Mouse (Mus musculus) skeletal muscle tissue, adult 2 months (tissue): ENCODE measurements around the gene Caprin2.
"Not testable (repeated sequence)": the region's sequence is repeated elsewhere in the genome, so short reads cannot be mapped to it uniquely, and the experiment has no call there.

Source experiments
- DNase-seq: peaks from one replicate; pipeline ENCODE4 v3.0.0-alpha.2; 2012; ENCODE audit warnings: low read depth, low spot score

Gene Caprin2

GRCm38 (mm10) chr6:148895773-148896506 is at the start of gene Caprin2:
Gene Caprin2 (minus strand): TSS chr6:148896237.
- DNase-seq = peak; percentile 77

DNA sequence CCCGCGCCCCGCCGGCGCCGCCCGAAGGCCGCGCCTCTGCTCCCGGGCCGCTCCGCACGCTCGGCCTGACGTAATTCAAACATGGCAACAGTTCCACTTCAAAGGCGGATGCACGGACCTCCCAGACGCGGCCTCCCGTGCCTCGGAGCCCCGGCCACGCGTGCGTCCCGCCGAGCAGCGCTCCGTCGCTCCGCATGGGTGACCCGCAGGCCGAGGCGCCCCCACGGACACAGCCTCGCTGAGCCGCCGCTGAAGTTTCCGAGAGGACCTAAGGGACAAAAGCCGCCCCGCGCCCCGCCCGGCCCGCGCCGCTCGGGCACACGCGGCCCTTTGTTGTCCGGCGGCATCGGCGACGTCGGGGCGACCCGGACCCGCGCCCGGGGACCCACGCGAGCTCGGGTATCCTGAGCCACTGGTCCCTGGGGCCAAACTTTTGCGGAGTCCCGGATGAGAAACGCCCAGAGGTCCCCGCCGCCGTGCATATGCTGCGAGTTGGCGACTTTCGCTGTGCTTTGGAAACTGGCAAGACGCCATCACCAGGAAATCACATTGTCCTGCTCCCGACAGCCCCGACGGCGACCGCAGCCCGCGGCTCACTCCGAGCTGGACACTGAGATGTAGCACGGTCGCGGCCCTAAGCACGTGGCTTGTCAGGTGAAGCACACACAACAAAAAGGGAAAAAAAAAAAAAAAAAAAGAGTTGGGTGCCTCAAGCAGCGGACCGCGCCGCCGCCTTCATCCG is 48.9 kb upstream of the Caprin2 start:
- peak; percentile 22 for DNase-seq

DNA sequence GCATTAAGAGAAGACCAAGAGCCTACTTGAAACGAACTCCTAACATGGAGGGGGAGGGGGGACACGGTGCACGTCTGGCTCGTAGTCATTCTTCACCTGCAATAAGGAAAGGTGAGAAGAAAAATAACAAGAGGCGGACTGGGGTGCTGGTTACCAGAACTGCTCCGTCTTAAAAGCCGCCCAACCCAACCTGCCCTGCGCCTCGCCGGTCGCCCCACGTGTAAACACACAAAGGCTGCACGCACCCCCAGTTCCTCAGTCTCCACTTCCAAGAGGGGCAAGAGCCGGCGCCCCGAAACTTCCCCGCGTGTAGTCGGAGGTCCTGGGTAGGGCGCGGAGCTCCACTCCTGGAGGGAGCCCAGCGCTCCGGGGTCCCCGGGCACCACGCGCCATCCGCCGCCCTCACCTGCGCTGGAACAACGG is 48.3 kb upstream of the Caprin2 start:
- DNase-seq = no peak

GRCm38 (mm10) chr6:148943695-148944094 is 47.7 kb upstream of the Caprin2 start:
- DNase-seq = no peak

DNA sequence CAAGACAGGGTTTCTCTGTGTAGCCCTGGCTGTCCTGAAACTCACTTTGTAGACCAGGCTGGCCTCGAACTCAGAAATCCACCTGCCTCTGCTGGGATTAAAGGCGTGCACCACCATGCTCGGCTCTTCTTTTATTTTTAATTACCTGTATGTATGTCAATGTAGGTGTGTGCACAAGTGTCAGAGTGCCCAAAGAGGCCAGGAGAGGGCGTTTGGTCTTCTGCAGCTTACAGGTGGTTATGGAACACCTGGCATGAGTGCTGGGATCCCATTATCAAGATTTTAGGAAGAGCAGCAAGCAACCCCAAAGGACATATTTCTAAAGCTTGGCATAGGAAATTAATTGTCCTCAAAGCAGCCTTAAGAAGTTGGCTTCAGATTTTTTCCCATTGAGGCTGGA is 46.4 kb upstream of the Caprin2 start:
- no peak for DNase-seq

DNA sequence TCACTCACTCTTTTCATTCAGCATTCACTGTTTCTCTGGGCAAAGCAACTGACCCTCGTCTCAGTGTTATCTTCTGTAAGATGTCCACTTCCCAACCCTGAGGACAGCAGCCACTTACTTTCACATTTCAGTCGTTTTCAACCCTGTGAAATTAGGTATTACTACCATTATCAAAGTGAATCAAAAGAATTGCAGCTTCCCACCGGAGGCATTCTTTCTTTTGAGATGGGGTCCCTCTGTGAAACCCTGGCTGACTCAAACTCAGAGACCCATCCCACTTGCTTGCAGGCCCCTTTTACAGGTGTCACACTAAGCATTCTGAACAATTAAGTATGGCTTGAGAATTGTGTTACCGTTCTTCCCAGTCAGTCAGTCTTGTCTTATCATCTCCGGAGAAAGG is 45.8 kb upstream of the Caprin2 start:
- no peak for DNase-seq

GRCm38 (mm10) chr6:148940383-148940782 is 44.3 kb upstream of the Caprin2 start:
- not testable (repeated sequence) for DNase-seq

GRCm38 (mm10) chr6:148937693-148938092 is 41.7 kb upstream of the Caprin2 start:
- no peak for DNase-seq

DNA sequence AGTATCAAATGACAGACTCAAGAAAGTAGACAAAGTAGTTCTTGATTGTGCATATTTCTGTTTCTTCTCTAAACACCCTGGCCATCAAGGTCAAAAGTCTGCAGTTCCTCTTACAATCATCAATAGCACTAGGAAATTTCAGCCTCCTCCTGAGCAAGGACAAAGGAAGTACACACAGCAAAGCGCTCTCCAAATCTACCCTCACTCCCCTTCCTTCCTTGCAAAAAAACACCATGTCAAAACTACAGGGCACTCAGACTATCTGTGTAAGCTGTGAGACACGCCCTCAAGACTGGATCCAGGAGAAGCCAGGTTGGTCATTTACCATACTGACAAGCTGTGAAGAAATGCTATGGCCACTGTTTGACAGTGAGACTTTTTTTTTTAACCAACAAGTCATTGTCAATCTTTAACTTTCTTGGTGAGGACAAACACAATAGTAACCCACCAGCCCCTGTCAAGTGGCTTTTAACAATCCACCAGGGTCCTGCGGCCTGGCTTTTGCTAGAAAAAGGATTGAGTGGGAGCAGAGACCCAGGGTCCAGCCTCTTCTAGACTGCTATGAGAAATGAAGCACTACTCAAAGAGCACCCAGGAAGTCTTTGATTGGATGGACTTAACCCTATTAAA is 39.0 kb upstream of the Caprin2 start:
- no peak for DNase-seq

DNA sequence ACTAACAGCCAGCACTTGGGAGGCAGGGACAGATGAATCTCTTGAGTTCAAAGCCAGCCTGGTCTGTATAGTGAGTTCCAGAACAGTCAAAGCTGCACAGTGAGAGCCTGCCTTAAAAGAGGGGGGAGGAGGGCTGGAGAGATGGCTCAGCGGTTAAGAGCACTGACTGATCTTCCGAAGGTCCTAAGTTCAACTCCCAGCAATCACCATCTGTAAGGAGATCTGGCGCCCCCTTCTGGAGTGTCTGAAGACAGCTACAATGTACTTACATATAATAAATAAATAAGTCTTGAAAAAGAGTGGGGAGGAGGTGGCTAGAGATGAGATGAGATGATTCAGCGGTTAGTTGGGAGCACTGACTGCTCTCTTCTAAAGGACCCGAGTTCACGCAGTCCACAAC is 35.2 kb upstream of the Caprin2 start:
- DNase-seq = no peak

DNA sequence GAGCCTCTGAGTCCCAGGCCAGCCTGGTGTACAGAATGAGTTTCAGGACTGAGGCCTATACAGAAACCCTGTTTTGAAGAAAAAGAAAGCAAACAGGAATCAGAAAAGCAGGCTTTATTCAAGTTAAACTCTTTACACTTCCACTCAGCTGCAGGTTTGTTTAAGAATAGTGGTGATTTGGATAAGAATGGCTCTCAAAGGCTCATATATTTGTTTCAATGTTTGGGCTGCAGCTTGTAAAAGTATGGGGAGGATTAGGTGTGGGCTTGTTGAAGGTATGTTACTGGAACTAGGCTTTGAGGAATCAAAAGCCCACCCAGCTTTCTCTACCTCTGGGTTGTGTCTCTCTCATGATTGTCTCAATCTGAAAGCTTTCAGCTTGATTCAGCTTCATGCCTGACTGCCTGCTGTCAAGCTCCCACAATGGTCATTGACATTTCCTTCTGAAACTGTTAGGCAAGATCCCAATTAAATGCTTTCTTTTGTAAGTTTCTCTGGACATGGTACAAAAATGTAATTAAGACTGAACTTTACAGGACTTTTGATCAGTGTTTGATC is 22.9 kb upstream of the Caprin2 start:
- no peak for DNase-seq

GRCm38 (mm10) chr6:148917672-148918071 is 21.6 kb upstream of the Caprin2 start:
- DNase-seq = no peak

DNA sequence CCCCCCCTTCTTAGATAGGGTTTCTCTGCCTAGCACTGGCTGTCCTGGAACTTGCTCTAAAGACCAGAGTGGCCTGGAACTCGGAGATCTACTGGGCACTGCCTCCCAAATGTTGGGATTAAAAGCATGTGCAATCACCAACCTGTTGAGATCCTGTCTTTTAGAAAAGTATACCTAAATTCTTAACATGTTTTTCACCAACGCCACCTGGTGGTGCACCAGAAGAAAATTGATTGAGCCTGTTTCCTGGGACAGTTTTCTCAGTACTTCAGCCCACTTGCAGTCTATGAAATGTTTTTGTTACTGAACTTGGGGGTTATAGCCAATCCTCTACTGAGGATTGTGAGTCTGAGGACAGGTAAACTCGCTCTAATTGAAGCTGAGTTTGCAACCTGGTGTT is 20.8 kb upstream of the Caprin2 start:
- no peak for DNase-seq

DNA sequence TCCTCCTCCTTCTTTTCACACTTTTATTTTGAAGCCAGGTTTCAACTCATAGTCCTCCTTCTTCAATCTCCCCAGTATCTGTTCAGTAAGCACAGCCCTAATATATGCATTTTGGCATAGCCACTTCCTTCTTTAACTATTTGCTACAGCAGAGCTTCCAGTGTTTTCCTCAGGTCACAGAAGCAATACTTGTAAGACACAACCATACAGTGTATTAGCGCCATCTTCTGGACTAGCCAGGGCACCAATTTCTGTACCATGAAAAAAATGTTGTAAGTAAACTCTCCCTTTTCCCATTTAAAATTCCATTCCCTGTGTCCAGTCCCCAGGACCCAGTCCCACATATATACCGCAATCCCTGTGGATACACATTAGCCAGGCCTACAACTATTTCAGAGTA is 17.9 kb upstream of the Caprin2 start:
- DNase-seq = peak; percentile 38

DNA sequence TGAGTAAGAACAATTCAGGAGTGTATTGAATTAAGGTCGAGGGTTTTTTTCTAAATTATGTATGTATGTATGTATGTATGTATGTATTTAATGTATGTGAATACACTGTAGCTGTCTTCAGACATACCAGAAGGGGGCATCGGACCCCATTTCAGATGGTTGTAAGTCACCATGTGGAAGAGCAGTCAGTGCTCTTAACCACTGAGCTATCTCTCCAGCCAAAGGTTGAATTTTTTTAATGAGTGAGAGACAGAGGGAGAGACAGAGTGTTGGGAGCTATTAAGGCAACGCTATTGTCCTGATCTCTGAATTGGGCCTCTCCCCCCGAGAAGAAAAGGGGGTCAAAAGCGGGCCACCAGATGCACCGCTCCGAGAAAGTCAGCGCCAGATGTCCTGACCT is 15.9 kb upstream of the Caprin2 start:
- DNase-seq = not testable (repeated sequence)

DNA sequence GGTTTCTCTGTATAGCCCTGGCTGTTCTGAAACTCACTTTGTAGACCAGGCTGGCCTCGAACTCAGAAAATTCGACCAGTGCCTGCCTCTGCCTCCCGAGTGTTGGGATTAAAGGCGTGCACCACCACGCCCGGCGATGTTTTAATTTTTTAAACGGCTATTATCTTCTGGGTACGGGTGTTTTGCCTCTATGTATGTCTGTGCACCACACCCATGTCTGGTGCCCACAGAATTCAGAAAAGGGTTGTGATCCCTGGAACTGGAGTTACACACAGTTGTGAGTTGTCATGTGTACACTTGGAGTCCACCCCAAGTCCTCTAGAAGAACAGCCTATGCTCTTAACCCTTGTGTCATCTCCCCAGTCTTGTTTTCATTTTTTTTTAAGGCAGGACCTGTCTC is 10.9 kb upstream of the Caprin2 start:
- no peak for DNase-seq

DNA sequence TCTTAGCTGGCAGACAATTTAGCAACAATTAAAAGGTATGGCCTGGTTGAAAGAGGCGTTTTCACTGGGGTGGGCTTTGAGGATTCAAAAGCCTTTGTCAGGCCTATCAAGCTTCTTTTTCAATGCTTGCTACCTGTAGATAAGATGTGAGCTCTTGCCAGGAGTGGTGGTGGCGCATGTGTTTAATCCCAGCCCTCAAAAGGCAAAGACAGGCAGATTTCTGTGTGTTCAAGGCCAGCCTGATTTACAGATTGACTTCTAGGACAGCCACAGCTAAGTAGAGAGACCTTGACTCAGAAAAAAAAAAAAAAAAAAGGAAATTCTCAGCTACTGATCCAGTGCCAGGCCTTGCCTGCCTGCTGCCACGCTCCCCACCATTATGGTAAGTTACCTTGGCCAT is 6.7 kb upstream of the Caprin2 start:
- DNase-seq = no peak

DNA sequence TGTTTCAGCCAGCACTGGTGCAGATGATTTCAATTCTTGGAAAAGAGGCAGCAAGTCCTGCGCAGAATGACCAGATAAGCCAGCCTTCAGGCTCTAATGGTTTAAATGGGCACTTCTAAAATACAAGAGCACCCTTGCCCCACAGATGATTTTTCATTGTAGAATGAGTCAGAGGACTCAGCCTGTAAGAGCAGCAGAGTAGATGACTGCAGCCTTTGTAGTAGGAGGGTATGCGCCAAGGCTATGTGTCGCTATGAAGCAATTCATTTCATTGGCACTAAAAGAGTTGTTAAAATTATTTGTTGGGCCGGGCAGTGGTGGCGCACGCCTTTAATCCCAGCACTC is 442 bp upstream of the Caprin2 start:
- no peak for DNase-seq

DNA sequence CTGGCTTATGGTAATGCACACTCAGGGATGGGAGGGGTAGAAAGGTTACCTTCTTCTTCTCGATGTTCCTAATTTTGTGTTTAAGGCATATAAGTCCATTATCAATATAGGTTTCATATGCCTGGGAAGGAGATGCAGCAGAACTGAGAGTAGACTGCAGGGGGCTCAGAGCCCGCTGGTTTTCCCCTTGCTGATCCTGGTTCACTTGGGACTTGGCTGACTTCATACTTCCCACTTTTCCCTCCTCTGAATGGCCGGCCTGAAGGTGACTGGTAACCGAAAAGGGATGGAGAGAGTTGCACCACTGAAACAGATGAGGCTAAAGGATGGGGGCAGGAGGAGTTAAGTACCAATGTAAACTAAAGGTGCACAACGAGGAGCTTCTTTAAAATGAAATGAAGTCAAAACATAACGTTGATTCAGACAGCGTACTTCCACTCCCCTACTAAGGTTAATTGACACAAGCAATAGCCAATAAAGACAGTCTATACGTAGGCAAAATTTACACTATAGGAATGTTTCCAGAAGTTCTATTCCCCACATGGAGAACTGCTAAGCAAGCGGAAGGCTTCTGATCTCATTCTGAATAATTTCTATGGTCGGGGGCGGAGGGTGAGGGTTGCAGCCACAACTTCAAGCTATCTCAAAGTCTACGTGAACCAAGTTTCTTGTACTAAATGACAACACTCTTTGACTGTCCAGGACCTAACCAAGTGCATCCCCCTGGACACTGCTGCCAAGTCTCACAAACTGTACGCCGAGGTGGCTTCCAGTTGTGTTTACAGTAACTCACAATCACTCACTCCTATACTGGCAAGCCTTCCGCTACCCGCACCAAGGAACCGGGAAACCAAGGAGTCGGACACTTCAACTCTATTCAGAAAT is 907 bp downstream of the Caprin2 start:
- no peak for DNase-seq

DNA sequence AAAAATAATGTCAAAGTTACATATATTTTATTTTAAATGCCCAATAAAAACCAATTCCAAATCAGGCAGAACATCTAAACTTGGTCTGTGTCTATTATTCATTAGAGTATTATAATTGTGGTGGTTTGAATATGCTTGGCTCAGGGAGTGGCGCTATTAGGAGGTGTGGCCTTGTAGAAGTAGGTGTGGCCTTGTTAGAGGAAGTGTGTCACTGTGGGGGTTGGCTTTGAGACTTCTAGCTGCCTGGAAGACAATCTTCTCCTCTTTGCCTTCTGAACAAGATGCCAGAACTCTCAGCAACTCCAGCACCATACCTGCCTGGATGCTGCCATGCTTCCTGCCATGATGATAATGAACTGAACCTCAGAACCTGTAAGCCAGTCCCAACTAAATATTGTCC is 22.1 kb downstream of the Caprin2 start:
- no peak for DNase-seq

DNA sequence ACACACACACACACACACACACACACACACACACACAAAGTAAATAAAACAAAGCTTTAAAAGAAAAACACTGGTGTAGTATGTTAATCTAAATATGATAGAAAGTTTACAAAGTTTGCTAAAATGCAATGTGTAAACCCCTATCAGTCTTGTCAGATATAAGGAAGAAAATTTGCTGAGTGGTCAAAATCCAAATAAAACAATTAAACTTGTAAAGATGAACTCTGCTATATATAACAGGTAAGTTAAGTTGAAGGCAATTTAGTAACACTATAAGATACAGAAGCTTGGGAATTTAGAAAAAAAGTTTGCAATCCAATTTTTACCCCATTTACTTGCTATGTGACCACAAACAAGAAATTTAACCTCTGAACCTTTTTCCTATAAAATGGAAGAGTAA is 50.4 kb downstream of the Caprin2 start:
- DNase-seq = no peak

- no peak for DNase-seq
These were observed 54.3 kb downstream of the Caprin2 start for GRCm38 (mm10) chr6:148841760-148842159.
